Mouse (Mus musculus): ENCODE measurements around the gene F12. TPM values are rescaled to one million over a fixed set of nuclear protein-coding genes. Genes with fewer than 3 reads are reported as not detected.

F12 gene
- polyA plus RNA-seq, 1 experiment from 2014 or later = 0.16 TPM

GRCm38 (mm10) chr13:55431889-55432685, 5.5 kb upstream of the F12 start:
- H3K4me2 ChIP-seq (replicated peaks) = no peak overlapping the region
- no peaks in the 10 kb centered on the region for H3K27me3 ChIP-seq
- 66% methylated on average over 10 of the region's 10 CpGs for WGBS
- H3K9me3 ChIP-seq (replicated peaks) = no peaks in the 10 kb centered on the region
- no peak overlapping the region for H3K9ac ChIP-seq
- H3K4me3 ChIP-seq (replicated peaks) = no peak overlapping the region
- no peak overlapping the region for H3K27ac ChIP-seq (replicated peaks)
- no peak for ATAC-seq (ENCODE audit: insufficient number of reproducible peaks, low FRiP score, low TSS enrichment, low read depth)
- no peaks in the 10 kb centered on the region for H3K4me1 ChIP-seq
- no peaks in the 10 kb centered on the region for H3K36me3 ChIP-seq

- no peak overlapping the region for H3K4me3 ChIP-seq (replicated peaks)
- 78% methylated on average over 2 of the region's 2 CpGs for WGBS
- H3K36me3 ChIP-seq = no peaks in the 10 kb centered on the region
- no peak overlapping the region for H3K4me2 ChIP-seq (replicated peaks)
- no peaks in the 10 kb centered on the region for H3K9me3 ChIP-seq (replicated peaks)
- no peak for ATAC-seq (ENCODE audit: insufficient number of reproducible peaks, low FRiP score, low TSS enrichment, low read depth)
- no peak overlapping the region for H3K27ac ChIP-seq (replicated peaks)
- no peak overlapping the region for H3K9ac ChIP-seq
- H3K4me1 ChIP-seq = no peaks in the 10 kb centered on the region
- H3K27me3 ChIP-seq = no peaks in the 10 kb centered on the region
Measured at GRCm38 (mm10) chr13:55430566-55430965, 4.0 kb upstream of the F12 start.

GRCm38 (mm10) chr13:55429226-55429888, 2.8 kb upstream of the F12 start:
- 58% methylated on average over 12 of the region's 12 CpGs for WGBS
- no peak overlapping the region for H3K27ac ChIP-seq (replicated peaks)
- H3K4me1 ChIP-seq = no peaks in the 10 kb centered on the region
- no peak overlapping the region for H3K9ac ChIP-seq
- ATAC-seq (ENCODE audit: insufficient number of reproducible peaks, low FRiP score, low TSS enrichment, low read depth) = no peak
- H3K36me3 ChIP-seq = no peaks in the 10 kb centered on the region
- no peaks in the 10 kb centered on the region for H3K9me3 ChIP-seq (replicated peaks)
- no peaks in the 10 kb centered on the region for H3K27me3 ChIP-seq
- H3K4me3 ChIP-seq (replicated peaks) = no peak overlapping the region
- H3K4me2 ChIP-seq (replicated peaks) = no peak overlapping the region

- peaks cover 44% of the 10 kb centered on the region for H3K27me3 ChIP-seq
- H3K27ac ChIP-seq (replicated peaks) = no peak overlapping the region
- H3K9me3 ChIP-seq (replicated peaks) = no peaks in the 10 kb centered on the region
- WGBS = 12% methylated on average over 35 of the region's 35 CpGs
- no peak overlapping the region for H3K9ac ChIP-seq
- no peaks in the 10 kb centered on the region for H3K36me3 ChIP-seq
- no peak; the same call in 1 of the 2 replicates for ATAC-seq (ENCODE audit: insufficient number of reproducible peaks, low FRiP score, low TSS enrichment, low read depth)
- peak overlapping the region; percentile 30 for H3K4me3 ChIP-seq (replicated peaks)
- peak overlapping the region; percentile 49 for H3K4me2 ChIP-seq (replicated peaks)
- peaks cover 26% of the 10 kb centered on the region for H3K4me1 ChIP-seq
Measured at GRCm38 (mm10) chr13:55420933-55421800, 5.4 kb downstream of the F12 start.

- H3K36me3 ChIP-seq = no peaks in the 10 kb centered on the region
- no peak overlapping the region for H3K27ac ChIP-seq (replicated peaks)
- H3K27me3 ChIP-seq = peaks cover 44% of the 10 kb centered on the region
- H3K9ac ChIP-seq = no peak overlapping the region
- no peak for ATAC-seq (ENCODE audit: insufficient number of reproducible peaks, low FRiP score, low TSS enrichment, low read depth)
- H3K9me3 ChIP-seq (replicated peaks) = no peaks in the 10 kb centered on the region
- peak overlapping the region; percentile 49 for H3K4me2 ChIP-seq (replicated peaks)
- peaks cover 28% of the 10 kb centered on the region for H3K4me1 ChIP-seq
- H3K4me3 ChIP-seq (replicated peaks) = peak overlapping the region; percentile 30; the same call in 1 of the 2 replicates
- WGBS = 31% methylated on average over 51 of the region's 51 CpGs
Measured at GRCm38 (mm10) chr13:55420018-55420932, 6.3 kb downstream of the F12 start.

GRCm38 (mm10) chr13:55419142-55419541, 7.5 kb downstream of the F12 start:
- H3K4me1 ChIP-seq = peaks cover 37% of the 10 kb centered on the region
- no peak overlapping the region for H3K4me3 ChIP-seq (replicated peaks)
- H3K9me3 ChIP-seq (replicated peaks) = no peaks in the 10 kb centered on the region
- ATAC-seq (ENCODE audit: insufficient number of reproducible peaks, low FRiP score, low TSS enrichment, low read depth) = no peak
- H3K27me3 ChIP-seq = peaks cover 49% of the 10 kb centered on the region
- H3K27ac ChIP-seq (replicated peaks) = no peak overlapping the region
- no peaks in the 10 kb centered on the region for H3K36me3 ChIP-seq
- H3K9ac ChIP-seq = no peak overlapping the region
- no peak overlapping the region for H3K4me2 ChIP-seq (replicated peaks)
- WGBS = 71% methylated on average over 5 of the region's 5 CpGs

GRCm38 (mm10) chr13:55418004-55418403, 8.6 kb downstream of the F12 start:
- Histone ChIP-seq H3K4me1 (peaks cover 37% of the 10 kb centered on the region), H3K9me3 (replicated peaks) (no peaks in the 10 kb centered on the region), H3K27ac (replicated peaks) (no peak overlapping the region), H3K36me3 (no peaks in the 10 kb centered on the region), H3K4me3 (replicated peaks) (no peak overlapping the region), H3K27me3 (peaks cover 54% of the 10 kb centered on the region), H3K9ac (no peak overlapping the region), H3K4me2 (replicated peaks) (peak overlapping the region; percentile 28)
- 8% methylated on average over 12 of the region's 12 CpGs for WGBS
- ATAC-seq (ENCODE audit: insufficient number of reproducible peaks, low FRiP score, low TSS enrichment, low read depth) = peak; percentile 40; the same call in 1 of the 2 replicates

GRCm38 (mm10) chr13:55414743-55415380, 11.7 kb downstream of the F12 start, which contains the start of gene Pfn3:
Gene Pfn3, minus strand, starts transcription at chr13:55415232.
- H3K4me3 ChIP-seq (replicated peaks) = peak within 1 kb of the TSS; percentile 34
- ATAC-seq (ENCODE audit: insufficient number of reproducible peaks, low FRiP score, low TSS enrichment, low read depth) = peak; percentile 54; the same call in 1 of the 2 replicates
- H3K27me3 ChIP-seq = peaks cover 26% of the 10 kb centered on the region
- H3K9me3 ChIP-seq (replicated peaks) = no peaks in the 10 kb centered on the region
- H3K4me1 ChIP-seq = peaks cover 18% of the 10 kb centered on the region
- no peak within 1 kb of the TSS; the same call in 1 of the 2 replicates for H3K9ac ChIP-seq
- 8% methylated on average over 41 of the region's 41 CpGs for WGBS
- peak within 1 kb of the TSS; percentile 57 for H3K4me2 ChIP-seq (replicated peaks)
- H3K36me3 ChIP-seq = no peaks in the 10 kb centered on the region
- H3K27ac ChIP-seq (replicated peaks) = no peak within 1 kb of the TSS

GRCm38 (mm10) chr13:55413333-55413732, 13.3 kb downstream of the F12 start:
- Histone ChIP-seq H3K4me1 (peaks cover 17% of the 10 kb centered on the region), H3K27ac (replicated peaks) (no peak overlapping the region), H3K9ac (no peak overlapping the region), H3K36me3 (no peaks in the 10 kb centered on the region), H3K4me3 (replicated peaks) (no peak overlapping the region), H3K4me2 (replicated peaks) (no peak overlapping the region), H3K9me3 (replicated peaks) (no peaks in the 10 kb centered on the region), H3K27me3 (peaks cover 17% of the 10 kb centered on the region)
- WGBS = 70% methylated on average over 12 of the region's 12 CpGs
- ATAC-seq (ENCODE audit: insufficient number of reproducible peaks, low FRiP score, low TSS enrichment, low read depth) = no peak

Measured in embryonic facial prominence, embryonic 15.5 days (tissue).